Mouse (Mus musculus) fat pad, adult 2 months (tissue): ENCODE data around the gene Bpifb9a.
A peak's percentile ranks its signal among the peaks of the same experiment; 100 is the strongest.
"Not testable (repeated sequence)": the region's sequence is repeated elsewhere in the genome, so short reads cannot be mapped to it uniquely, and the experiment has no call there.

Experiments used
- DNase-seq: peaks from one replicate; pipeline ENCODE4 v3.0.0-alpha.2; 2011; ENCODE audit warnings: low read depth, low spot score; ENCODE audit errors: extremely low read depth

The Bpifb9a gene

GRCm38 (mm10) chr2:154257554-154257953 lies at the start of gene Bpifb9a:
Gene Bpifb9a, plus strand, starts transcription at chr2:154257854.
- DNase-seq = not testable (repeated sequence)

DNA sequence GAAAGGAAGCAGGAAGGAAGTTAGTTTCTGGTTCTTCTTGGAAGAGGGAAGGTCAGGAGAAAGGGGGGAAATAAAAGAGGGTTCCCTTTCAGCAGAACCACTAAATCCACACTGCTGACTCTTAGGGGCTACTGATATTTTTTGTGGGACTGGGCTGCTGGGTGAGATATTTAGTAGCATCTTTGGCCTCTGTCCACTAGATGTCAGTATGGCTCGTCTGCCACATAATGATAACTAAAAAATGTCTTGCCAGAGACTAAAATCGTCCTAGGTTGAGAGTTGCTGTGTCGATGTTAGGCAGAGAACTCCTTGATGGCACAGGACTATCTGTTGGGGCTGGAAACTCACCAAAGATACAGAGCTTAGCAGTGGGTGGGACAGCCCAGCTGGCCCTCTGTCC lies 48.5 kb upstream of the Bpifb9a start:
- no peak for DNase-seq

DNA sequence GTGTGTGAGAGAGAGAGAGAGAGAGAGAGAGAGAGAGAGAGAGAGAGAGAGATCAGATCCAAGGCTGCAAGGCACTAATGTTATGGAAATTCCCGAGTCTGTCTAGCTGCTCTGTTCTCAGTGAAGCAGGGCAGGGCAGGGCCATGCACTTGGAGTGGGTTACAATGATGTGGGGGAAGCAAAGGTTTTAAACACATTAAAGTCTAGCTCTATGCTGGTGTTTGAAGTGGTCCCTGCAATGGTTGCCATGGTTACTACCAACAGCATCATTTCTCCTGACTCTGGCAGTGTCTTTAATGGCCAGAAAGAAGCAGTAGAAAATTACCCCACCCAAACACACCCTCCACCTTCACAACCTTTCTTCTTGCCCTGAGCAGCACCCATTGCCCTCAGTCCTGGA lies 46.5 kb upstream of the Bpifb9a start:
- no peak for DNase-seq

DNA sequence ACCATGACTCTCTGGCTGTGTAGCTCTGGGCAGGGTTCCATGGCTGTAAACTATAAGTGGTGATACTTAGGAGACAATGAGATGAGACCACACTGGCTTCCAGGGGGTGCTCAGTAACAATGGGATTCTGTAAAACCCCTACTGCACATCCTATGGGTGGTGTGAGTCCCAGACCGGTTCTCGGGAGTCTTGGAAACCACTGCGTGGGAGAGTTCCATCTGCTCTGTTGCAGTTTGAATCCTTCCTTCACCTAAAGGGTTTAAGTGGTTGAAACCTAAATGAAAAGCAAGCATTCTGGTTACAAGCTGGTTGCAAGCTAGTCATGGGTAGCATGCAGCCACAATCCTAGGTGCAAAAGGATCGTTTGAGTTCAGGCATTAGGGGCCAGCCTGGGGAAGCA lies 45.8 kb upstream of the Bpifb9a start:
- no peak for DNase-seq

DNA sequence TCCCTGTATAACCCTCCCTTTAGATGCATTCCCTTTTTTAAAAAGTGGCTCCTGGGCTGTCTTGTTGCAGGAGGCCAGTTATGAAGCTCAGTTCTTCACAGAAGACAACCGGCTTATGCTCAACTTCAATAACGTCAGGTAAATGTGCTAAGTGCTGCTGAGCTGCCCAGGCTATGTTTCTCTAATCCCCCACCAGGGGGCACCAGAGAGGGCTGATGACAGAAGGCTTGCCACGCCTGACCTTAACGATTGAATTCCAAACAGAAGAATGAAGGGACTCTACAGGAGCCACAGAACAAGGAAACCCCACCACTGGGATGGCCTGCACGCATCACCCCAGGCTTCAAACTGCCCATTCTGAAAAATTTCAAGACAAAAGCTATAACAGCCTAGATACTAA lies 42.5 kb upstream of the Bpifb9a start:
- no peak for DNase-seq

DNA sequence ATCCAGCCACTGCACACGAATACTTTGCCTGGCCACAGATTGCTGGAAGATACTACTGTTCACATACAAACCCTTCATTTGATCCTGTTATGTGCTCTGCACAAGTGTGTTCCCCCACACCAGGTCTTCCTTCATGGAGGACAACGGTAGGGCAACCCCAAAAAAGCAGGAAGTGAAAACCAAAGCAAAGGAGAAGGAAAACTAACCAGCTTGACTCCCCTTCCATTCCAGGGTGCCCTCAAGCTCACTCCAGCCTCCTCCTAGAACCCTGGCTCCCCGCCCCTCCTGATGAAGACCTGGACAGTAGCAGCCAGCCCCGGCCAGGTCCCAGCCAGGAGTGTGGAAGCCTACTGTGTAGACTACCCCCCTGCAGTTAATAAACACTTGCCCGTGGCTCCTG lies 37.7 kb upstream of the Bpifb9a start:
- DNase-seq = no peak

GRCm38 (mm10) chr2:154223265-154223916 lies 34.3 kb upstream of the Bpifb9a start, which contains the start of gene Bpifb5:
Gene Bpifb5, plus strand, starts transcription at chr2:154223742.
- DNase-seq = no peak

GRCm38 (mm10) chr2:154223917-154224273 lies 33.8 kb upstream of the Bpifb9a start:
- no peak for DNase-seq

GRCm38 (mm10) chr2:154226991-154227390 lies 30.7 kb upstream of the Bpifb9a start:
- DNase-seq = no peak

GRCm38 (mm10) chr2:154227830-154228229 lies 29.8 kb upstream of the Bpifb9a start:
- DNase-seq = no peak

DNA sequence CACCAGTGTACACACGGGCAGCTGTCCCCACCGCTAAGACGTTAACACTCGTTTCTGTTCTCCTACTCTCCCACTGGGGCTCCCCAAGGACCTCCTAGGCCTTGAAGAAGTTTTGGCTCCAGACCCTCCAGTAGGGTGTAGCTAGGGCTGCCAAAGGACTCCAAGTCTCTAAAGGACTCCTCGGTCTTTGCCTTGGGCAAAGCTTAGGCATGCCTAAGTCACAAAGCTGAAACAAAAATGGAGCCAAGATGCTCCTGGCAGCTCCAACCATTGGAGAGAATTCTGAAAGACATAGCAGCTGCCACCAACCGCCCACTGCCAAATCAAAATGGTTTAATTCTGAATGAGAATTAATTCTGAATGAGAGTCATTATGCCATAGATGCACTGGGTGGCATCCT lies 24.2 kb upstream of the Bpifb9a start:
- no peak for DNase-seq

- no peak for DNase-seq
Observed at GRCm38 (mm10) chr2:154240771-154241170, 16.9 kb upstream of the Bpifb9a start.

GRCm38 (mm10) chr2:154242726-154243125 lies 14.9 kb upstream of the Bpifb9a start:
- not testable (repeated sequence) for DNase-seq

- DNase-seq = no peak
Observed at GRCm38 (mm10) chr2:154243356-154244036, 14.2 kb upstream of the Bpifb9a start.

DNA sequence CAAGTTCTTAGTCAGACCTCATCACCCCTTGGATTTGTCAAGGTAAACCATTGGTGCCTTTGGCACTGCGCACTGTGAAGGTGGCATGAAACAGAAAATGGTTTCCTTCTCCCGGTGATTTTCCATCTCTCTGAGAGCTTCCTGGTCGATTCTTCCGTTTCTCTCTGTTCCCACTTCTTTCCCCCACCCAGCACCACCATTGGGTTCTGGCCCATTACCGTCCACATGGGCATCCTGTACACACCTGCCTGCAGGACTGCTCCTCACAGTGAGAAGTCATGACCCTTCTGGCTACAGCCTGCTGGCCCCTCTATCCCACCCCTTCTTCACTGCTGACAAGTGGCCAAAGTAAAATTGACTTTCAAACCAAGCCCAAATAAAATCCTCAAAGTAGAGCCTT lies 12.3 kb upstream of the Bpifb9a start:
- no peak for DNase-seq

DNA sequence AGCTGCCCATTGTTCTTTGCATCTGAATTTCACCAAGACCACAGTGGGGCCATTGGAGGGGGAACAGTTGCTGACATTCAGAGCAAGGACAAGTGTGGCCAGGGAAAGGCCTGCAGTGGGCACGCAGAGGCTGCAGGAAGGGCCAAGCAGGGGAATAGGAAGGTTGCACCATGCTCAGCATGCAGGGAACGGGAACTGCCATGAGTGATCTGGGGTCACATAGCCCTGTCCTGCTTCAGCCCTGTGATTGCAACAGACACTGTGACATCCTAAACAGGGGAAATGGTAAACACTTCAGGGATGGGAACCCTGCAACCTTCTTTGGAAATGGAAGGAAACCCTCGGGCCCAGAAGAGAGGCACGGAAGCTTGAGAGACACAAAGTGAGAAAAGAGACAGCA lies 2.4 kb upstream of the Bpifb9a start:
- DNase-seq = not testable (repeated sequence)

GRCm38 (mm10) chr2:154255770-154256169 lies 1.9 kb upstream of the Bpifb9a start:
- DNase-seq = no peak

- DNase-seq = not testable (repeated sequence)
Observed at GRCm38 (mm10) chr2:154264397-154264796, 6.7 kb downstream of the Bpifb9a start.

DNA sequence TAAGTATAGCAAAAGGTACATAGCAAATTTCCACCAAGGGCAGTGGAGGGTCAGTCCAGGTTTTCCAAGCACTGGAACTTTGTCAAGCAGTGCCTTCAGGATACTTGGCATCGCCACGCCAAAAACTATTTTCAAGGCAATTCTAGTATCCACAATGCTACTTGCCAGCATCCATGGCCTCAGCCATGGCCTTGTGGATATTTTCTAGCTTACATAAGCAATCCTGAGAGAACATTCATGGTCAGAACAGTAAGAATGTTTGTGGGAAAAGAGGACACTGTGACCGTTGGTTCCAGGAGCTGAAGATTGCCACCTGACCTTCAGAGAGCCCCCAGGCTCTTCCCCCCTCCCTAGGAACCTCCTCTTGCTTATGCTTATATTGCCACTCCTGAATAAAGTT lies 34.2 kb downstream of the Bpifb9a start:
- DNase-seq = not testable (repeated sequence)

GRCm38 (mm10) chr2:154292833-154293232 lies 35.2 kb downstream of the Bpifb9a start:
- DNase-seq = no peak

- DNase-seq = not testable (repeated sequence)
Observed at GRCm38 (mm10) chr2:154294746-154295145, 37.1 kb downstream of the Bpifb9a start.

DNA sequence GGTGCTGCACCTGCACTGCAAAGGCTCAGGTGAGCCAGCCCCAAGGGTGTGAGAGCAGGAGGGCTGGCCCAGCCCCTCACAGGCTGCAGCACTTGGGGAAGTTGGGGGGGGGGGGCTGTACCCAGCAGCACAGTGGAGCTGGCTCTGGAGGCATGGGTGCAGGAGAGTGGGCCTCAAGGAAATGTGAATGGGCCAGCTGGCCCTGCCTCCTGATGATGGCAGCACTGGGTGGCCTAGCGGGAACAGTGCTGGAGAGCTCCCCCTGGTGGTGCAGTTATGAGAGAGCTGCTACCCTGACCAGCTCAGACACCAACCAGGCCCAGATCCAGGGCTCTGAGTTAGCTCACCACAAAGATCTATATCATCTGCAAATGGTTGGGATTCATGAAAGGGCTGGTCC lies 42.8 kb downstream of the Bpifb9a start:
- peak; percentile 10 for DNase-seq

- peak; percentile 65 for DNase-seq
Observed at GRCm38 (mm10) chr2:154301763-154302162, 44.1 kb downstream of the Bpifb9a start.
